Mouse (Mus musculus): ENCODE measurements at regions not wholly inside any gene's neighbourhood (a gene's known extent, or its start where the extent isn't known, plus 50 kb on each side); places are given as distances from the start of the nearest gene placed in this dataset.
"Not testable (repeated sequence)": the region's sequence is repeated elsewhere in the genome, so short reads cannot be mapped to it uniquely, and the experiment has no call there.

- H3K4me1 ChIP-seq (ENCODE audit: control insufficient read depth, insufficient read depth, low read length); H3K27ac ChIP-seq (ENCODE audit: insufficient read depth, low read length); H3K4me3 ChIP-seq (ENCODE audit: insufficient read depth, low read length): not testable (repeated sequence)
These were observed 56.9 kb downstream of the Zfp36l1 start for GRCm38 (mm10) chr12:80055894-80056293.

- no peak overlapping the region for H3K4me3 ChIP-seq (ENCODE audit: insufficient read depth, low read length)
- TF ChIP-seq POLR2A (IDR thresholded peaks at IDR 0.05; ENCODE audit: extremely low read depth, insufficient read depth, low read length) = no peak
- TF ChIP-seq CTCF (IDR thresholded peaks at IDR 0.05; ENCODE audit: extremely low read depth, insufficient read depth, low read length) = no peak
These were observed 57.4 kb downstream of the Zfp36l1 start for GRCm38 (mm10) chr12:80055394-80055793.

GRCm38 (mm10) chr12:80054655-80055037 lies 58.2 kb downstream of the Zfp36l1 start:
- TF ChIP-seq CTCF (IDR thresholded peaks at IDR 0.05; ENCODE audit: extremely low read depth, insufficient read depth, low read length) = no peak
- TF ChIP-seq POLR2A (IDR thresholded peaks at IDR 0.05; ENCODE audit: extremely low read depth, insufficient read depth, low read length) = no peak
- no peak overlapping the region for H3K27ac ChIP-seq (ENCODE audit: insufficient read depth, low read length)
- H3K4me3 ChIP-seq (ENCODE audit: insufficient read depth, low read length) = no peak overlapping the region
- H3K4me1 ChIP-seq (ENCODE audit: control insufficient read depth, insufficient read depth, low read length) = no peaks in the 10 kb centered on the region; the same call in 1 of the 2 replicates

More at GRCm38 (mm10) chr12:80055394-80055793, 57.4 kb downstream of the Zfp36l1 start:
- Histone ChIP-seq H3K4me1 (ENCODE audit: control insufficient read depth, insufficient read depth, low read length) (no peaks in the 10 kb centered on the region; the same call in 1 of the 2 replicates), H3K27ac (ENCODE audit: insufficient read depth, low read length) (no peak overlapping the region)

- Histone ChIP-seq H3K4me3 (ENCODE audit: insufficient read depth, low read length) (no peak overlapping the region), H3K4me1 (ENCODE audit: control insufficient read depth, insufficient read depth, low read length) (no peaks in the 10 kb centered on the region; the same call in 1 of the 2 replicates), H3K27ac (ENCODE audit: insufficient read depth, low read length) (no peak overlapping the region)
- TF ChIP-seq POLR2A (IDR thresholded peaks at IDR 0.05; ENCODE audit: extremely low read depth, insufficient read depth, low read length) (no peak), CTCF (IDR thresholded peaks at IDR 0.05; ENCODE audit: extremely low read depth, insufficient read depth, low read length) (no peak)
These were observed 58.7 kb downstream of the Zfp36l1 start for GRCm38 (mm10) chr12:80053902-80054654.

DNA sequence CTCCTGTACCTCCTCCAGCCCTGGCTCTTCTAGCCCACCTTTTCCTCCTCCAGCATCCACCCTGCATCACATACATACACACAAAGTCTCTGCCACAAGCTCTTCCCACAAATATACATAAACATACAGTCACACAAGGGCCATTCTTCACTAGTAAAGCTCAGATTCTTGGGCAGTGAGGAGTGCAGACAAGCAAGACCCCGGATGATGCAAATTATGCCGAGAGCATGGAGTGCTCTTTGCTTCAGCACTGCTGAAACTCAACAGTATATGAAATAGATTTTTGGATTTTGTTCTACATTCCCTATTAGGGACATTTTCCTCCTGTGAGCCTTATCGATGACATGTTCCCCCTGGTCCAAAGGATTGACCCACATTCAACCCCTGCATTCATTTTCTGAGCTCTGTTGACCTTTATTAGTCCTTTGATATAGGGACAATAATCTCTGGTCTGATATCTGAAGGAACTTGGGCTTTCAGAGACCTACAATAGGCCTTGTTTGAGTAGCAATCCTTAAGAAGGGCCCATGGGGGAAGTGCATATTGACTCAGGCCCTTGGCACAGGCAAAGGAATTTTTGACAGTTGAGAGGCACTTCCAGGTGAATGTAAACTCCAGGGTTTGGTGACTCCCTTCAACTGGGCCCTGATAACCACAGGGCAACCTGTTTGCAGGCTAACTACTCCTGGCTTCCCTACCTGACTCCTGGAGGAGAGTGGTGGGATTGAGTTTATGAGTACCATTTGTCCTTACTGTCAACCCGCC lies 64.4 kb downstream of the Zfp36l1 start:
- no peak overlapping the region for H3K27ac ChIP-seq (ENCODE audit: insufficient read depth, low read length)
- H3K4me1 ChIP-seq (ENCODE audit: control insufficient read depth, insufficient read depth, low read length) = no peaks in the 10 kb centered on the region
- H3K4me3 ChIP-seq (ENCODE audit: insufficient read depth, low read length) = no peak overlapping the region
- no peak for TF ChIP-seq CTCF (IDR thresholded peaks at IDR 0.05; ENCODE audit: extremely low read depth, insufficient read depth, low read length)
- TF ChIP-seq POLR2A (IDR thresholded peaks at IDR 0.05; ENCODE audit: extremely low read depth, insufficient read depth, low read length) = no peak

DNA sequence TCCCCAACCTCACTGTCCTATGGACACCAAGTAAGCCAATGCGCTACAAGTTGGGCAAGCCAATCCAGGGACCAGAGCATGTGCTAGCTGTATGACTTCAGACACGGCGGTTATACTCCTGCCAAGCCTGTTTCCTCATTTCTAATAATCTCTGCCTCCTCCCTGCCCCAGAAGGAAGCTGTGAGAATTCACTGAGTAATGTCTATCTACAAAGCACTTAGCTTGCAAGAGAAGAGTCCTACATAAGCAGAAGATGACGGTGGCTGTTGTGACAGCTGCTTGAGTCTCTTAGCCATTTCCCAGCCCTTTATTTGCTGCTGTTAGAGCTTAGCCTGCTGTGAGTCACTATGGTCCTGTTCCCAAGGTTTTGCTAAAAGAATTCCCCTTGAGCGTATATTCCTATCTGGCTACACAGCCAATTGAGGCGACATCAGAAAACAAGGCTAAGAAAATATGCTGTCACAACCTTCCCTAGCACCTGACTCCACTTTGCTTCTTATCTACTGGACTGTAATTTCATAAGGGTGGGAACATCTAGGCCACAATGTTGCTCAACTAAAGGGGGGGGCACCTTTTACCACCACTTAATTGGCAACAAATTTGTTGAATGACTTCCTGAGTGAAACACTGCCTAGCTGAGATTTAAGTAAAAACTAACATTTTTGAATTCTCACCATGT lies 66.0 kb downstream of the Zfp36l1 start:
- H3K4me3 ChIP-seq (ENCODE audit: insufficient read depth, low read length) = no peak overlapping the region
- TF ChIP-seq CTCF (IDR thresholded peaks at IDR 0.05; ENCODE audit: extremely low read depth, insufficient read depth, low read length) (no peak), POLR2A (IDR thresholded peaks at IDR 0.05; ENCODE audit: extremely low read depth, insufficient read depth, low read length) (no peak)
- no peaks in the 10 kb centered on the region for H3K4me1 ChIP-seq (ENCODE audit: control insufficient read depth, insufficient read depth, low read length)
- H3K27ac ChIP-seq (ENCODE audit: insufficient read depth, low read length) = no peak overlapping the region

- no peak for TF ChIP-seq CTCF (IDR thresholded peaks at IDR 0.05; ENCODE audit: extremely low read depth, insufficient read depth, low read length)
- TF ChIP-seq POLR2A (IDR thresholded peaks at IDR 0.05; ENCODE audit: extremely low read depth, insufficient read depth, low read length) = no peak
- Histone ChIP-seq H3K4me3 (ENCODE audit: insufficient read depth, low read length) (no peak overlapping the region), H3K4me1 (ENCODE audit: control insufficient read depth, insufficient read depth, low read length) (no peaks in the 10 kb centered on the region), H3K27ac (ENCODE audit: insufficient read depth, low read length) (no peak overlapping the region)
These were observed 71.1 kb downstream of the Zfp36l1 start for GRCm38 (mm10) chr12:80041510-80042324.

- no peak overlapping the region for H3K4me3 ChIP-seq (ENCODE audit: insufficient read depth, low read length)
- TF ChIP-seq CTCF (IDR thresholded peaks at IDR 0.05; ENCODE audit: extremely low read depth, insufficient read depth, low read length) (no peak), POLR2A (IDR thresholded peaks at IDR 0.05; ENCODE audit: extremely low read depth, insufficient read depth, low read length) (no peak)
- H3K4me1 ChIP-seq (ENCODE audit: control insufficient read depth, insufficient read depth, low read length) = no peaks in the 10 kb centered on the region
- H3K27ac ChIP-seq (ENCODE audit: insufficient read depth, low read length) = no peak overlapping the region
These were observed 71.8 kb downstream of the Zfp36l1 start for GRCm38 (mm10) chr12:80041012-80041411.

DNA sequence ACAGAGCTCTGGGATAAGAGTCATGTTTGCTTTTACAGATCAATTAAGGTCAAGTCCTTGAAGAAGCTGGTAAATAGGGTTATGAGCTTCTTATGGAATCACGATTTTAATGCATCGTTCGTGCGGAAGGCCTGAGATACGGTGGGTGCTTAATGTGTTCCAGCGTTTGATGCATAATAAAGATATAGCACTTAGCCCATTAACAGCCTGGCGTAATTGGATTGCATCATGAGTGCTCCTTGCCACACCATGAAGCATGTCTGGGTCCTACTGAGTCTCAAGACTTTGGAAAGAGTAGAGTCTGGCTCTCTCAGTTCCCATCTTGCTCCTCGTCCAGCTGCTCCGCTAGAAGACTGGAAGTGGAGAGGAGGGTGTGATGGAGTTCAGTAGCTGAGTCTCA lies 72.6 kb downstream of the Zfp36l1 start:
- Histone ChIP-seq H3K4me1 (ENCODE audit: control insufficient read depth, insufficient read depth, low read length) (no peaks in the 10 kb centered on the region), H3K27ac (ENCODE audit: insufficient read depth, low read length) (no peak overlapping the region), H3K4me3 (ENCODE audit: insufficient read depth, low read length) (no peak overlapping the region)
- TF ChIP-seq CTCF (IDR thresholded peaks at IDR 0.05; ENCODE audit: extremely low read depth, insufficient read depth, low read length) = no peak
- TF ChIP-seq POLR2A (IDR thresholded peaks at IDR 0.05; ENCODE audit: extremely low read depth, insufficient read depth, low read length) = no peak
